Mouse (Mus musculus) cortical plate, adult 2 months (tissue): ENCODE data around the gene Sytl3. TPM values are rescaled to one million over a fixed set of nuclear protein-coding genes. Genes with fewer than 3 reads are reported as not detected.

Experiments
- H3K27ac ChIP-seq: fragments of 200-500 bp; 2 replicates; pipeline ENCODE4 v1.5.1; 2012; ENCODE audit warnings: low read length, control low read depth, inconsistent platforms; ENCODE audit not compliant: insufficient read depth
- H3K4me1 ChIP-seq: fragments of 200-500 bp; 2 replicates; pipeline ENCODE4 v1.6.1; 2011; ENCODE audit warnings: low read length; ENCODE audit not compliant: control insufficient read depth, insufficient read depth
- H3K4me3 ChIP-seq: fragments of 200-500 bp; 2 replicates; pipeline ENCODE4 v1.5.1; 2011; ENCODE audit warnings: mild to moderate bottlenecking, low read length, control low read depth; ENCODE audit not compliant: insufficient read depth
- CTCF ChIP-seq: fragments of 200-500 bp; IDR thresholded peaks from 2 replicates; pipeline ENCODE4 v1.5.1; 2011; ENCODE audit warnings: mild to moderate bottlenecking, control low read depth, low read length; ENCODE audit not compliant: insufficient read depth; ENCODE audit errors: extremely low read depth
- POLR2A ChIP-seq: fragments of 200-500 bp; IDR thresholded peaks from 2 replicates; pipeline ENCODE4 v1.6.1; 2011; ENCODE audit warnings: mild to moderate bottlenecking, low read length, control low read depth; ENCODE audit not compliant: insufficient read depth; ENCODE audit errors: extremely low read depth
- polyA plus RNA-seq: library from polyadenylated mRNA; depleted of rRNA; stranded (reverse); fragments of >200 nt; gene quantifications from 2 replicates; pipeline ENCODE4 v1.2.3, GENCODE M21; 2012

The Sytl3 gene
- polyA plus RNA-seq, 1 experiment, result 0.13 TPM

DNA sequence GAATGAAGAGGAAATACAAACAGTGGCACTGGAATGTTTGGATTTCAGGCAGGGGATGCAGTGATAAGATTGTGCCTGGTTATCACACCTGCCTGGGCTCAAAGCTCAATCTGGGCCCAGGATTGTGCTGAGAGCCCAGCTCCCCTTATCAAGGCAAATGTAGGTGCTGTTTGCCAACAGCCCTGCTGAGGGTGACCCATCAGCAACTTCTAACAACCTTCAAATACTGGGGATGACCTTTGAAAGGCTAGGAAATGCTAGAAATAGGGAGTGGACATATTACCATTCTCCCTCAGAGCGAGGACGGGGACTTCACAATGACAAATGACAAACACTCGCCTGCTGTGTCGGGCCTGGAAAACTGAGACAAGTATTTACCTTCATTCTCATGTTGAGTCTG lies 107.9 kb downstream of the Sytl3 start:
- Histone ChIP-seq H3K4me1 (no peaks in the 10 kb centered on the region), H3K27ac (no peak overlapping the region), H3K4me3 (no peak overlapping the region)
- TF ChIP-seq CTCF, result no peak
- TF ChIP-seq POLR2A, result no peak

DNA sequence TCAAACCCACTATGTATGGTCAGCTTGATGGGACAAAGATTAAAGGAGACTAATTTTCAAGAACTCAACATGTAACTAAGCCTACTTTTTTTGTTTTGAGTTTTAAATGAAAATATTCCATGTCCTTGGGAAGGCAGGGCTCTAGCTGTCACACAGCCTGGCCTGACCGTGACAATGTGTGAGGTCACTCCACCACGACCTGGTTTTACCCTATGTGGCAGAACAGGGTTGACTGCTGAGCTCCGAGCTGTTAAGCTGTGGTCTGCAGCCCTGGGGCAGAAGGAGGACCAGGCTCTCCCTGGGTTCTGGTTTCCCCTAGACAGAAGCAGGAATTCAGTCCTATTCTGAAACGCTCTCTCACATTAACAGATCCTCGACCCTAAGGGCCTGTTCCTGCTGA lies 108.9 kb downstream of the Sytl3 start:
- Histone ChIP-seq H3K27ac (no peak overlapping the region), H3K4me1 (no peaks in the 10 kb centered on the region), H3K4me3 (no peak overlapping the region)
- TF ChIP-seq POLR2A (no peak), CTCF (no peak)

DNA sequence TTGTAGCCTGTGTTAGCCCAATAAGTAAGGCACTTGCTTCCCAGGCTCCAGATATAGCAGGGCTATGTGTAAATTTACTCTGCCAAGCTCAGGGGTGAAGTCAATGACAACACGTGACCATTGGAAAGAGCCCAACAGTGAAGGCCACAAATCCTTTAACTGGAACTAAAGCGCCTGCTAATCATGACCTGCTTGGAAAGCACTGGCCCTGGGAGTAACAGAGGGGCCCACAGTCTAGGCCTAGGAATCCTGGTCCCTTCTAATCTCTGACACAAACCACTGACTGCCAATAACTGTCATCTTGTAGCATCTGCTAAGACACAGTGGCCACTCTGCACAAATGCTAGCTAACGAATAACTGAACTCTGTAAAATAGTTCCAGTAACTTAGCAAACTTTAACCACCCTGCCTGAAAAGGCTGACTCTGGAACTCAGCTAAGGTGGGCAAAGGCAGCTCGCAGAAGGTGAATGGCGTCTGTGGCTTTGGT lies 109.5 kb downstream of the Sytl3 start:
- Histone ChIP-seq H3K4me3 (no peak overlapping the region), H3K4me1 (no peaks in the 10 kb centered on the region), H3K27ac (no peak overlapping the region)
- TF ChIP-seq CTCF (no peak), POLR2A (no peak)

DNA sequence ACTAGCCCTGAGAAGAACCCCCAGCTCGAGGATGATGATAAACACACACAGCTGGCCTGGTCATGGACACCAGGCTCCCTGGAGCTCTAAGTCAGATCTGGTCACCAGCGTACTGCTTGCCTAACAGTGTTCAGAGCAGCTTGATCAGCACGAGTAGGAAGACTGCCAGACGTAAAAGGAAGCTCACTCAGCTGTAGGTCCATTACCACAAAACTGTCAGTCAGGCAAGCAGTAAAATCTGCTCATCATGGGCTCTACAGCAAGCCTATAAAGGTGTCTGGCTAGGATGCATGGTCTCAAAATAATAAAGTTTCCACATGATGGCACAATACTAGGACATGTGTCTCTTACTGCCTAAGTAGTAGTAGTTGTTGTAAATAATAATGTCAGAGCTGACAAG lies 110.7 kb downstream of the Sytl3 start:
- H3K4me1 ChIP-seq, result no peaks in the 10 kb centered on the region
- H3K27ac ChIP-seq, result no peak overlapping the region
- TF ChIP-seq POLR2A, result no peak
- no peak for TF ChIP-seq CTCF
- no peak overlapping the region for H3K4me3 ChIP-seq

DNA sequence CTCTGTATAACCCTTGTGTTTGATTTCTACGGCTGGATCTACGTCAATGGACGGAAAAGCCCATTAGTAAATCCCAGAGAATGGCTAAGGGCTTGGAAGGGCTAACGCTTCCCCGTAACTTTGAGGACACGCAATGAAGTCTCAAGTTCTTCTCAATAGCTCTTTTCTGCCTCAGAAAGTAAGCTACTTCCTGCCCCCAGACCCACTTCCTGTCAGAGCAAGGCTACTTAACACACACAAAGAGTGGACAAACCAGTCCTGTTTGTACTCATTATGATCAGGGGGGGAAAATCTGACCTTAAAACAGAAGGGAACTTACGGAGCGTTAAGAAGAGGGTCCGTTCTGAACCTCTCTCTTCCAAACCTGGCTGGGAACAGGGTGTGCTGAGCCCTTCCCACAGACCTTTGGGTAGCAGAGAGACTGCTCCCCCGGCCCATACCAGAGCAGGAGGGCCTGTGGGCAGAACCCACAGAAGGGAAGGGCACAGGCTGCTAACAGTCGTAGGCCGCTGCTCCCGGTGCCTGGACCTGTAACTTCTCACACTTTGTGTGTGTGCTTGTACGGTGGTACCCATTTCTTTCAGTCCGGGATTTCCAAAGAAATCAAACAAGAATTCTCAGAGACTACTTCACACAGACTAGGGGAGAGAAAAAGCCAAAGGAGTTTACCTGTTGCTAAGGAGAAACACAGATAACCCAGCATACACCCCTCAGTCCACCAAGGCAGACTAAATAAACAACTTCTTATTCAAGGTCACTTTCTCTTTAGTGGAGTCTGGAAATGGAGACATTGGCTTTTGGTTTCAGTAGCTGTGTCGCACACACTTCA lies 113.0 kb downstream of the Sytl3 start:
- no peak overlapping the region for H3K4me3 ChIP-seq
- no peaks in the 10 kb centered on the region for H3K4me1 ChIP-seq
- H3K27ac ChIP-seq, result no peak overlapping the region
- TF ChIP-seq CTCF, result no peak

DNA sequence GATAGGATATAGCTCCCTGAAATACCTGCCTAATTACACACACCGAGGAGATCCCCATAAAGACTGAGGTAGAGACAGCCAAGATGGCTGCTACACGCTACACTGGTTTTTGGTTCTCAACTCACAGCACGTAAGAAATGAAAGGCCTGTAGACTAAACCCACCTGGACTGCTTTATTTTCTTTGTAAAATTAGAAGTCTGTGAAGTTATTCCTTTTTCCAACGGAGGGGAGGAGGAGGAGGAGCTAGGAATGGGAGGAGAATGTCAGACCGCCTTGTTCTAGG lies 113.5 kb downstream of the Sytl3 start:
- Histone ChIP-seq H3K27ac (no peak overlapping the region), H3K4me1 (no peaks in the 10 kb centered on the region), H3K4me3 (no peak overlapping the region)
- TF ChIP-seq POLR2A (no peak), CTCF (no peak)

DNA sequence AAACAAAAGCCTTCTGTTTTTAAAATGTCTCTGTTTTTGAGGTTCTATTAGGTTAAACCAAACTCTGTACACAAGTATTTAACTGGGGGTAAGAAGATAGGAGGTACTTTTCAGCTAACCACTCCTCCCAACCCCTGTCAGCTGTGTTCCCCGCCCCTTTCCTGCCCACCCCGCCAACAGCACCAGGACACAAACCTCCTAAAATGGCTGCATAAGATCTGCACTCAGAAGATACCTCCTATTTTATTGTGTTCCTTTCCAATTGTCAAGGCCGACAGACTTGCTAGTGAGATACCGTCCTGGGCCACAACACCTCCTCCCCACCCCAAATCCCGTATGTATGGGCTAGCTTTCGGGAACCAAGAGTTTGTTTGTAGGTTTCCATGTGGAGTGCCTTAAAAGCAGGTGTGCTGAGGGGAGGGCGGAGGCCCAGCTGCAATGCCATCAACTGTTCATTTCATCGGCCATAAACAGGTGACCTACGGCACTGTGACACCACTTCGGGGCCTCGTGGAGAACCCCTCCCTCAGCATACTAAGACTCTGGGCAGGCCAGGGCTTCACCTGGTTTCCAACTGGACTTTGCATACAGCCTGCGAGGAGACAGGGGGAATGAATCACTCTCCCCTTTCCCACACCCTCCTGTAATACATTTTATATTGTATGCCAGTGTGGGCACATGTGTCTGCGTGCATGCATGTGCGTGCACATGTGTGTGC lies 114.5 kb downstream of the Sytl3 start:
- H3K27ac ChIP-seq, result no peak overlapping the region
- no peak overlapping the region for H3K4me3 ChIP-seq
- TF ChIP-seq CTCF (no peak), POLR2A (no peak)
- H3K4me1 ChIP-seq, result no peaks in the 10 kb centered on the region

DNA sequence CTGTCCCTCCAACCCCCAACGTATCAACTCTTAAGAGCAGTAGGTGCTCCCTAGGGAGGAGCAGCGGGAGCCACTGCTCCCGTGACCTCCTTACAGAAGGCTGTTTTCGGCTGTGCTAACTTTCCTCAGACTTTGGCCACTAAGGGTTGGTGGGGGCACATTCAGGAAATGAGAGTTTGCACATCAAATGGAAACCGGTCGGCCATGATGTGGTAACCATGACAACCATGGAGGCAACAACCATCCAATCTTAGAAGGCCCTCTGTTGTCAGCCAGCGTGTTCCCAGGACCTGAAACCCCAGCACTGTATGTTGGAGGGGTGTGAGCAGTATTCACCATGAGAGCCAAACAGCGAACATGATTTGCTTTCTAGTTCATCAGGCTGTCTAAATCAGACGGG lies 116.3 kb downstream of the Sytl3 start:
- H3K4me1 ChIP-seq, result no peaks in the 10 kb centered on the region
- no peak overlapping the region for H3K4me3 ChIP-seq
- no peak overlapping the region for H3K27ac ChIP-seq
- TF ChIP-seq CTCF (no peak), POLR2A (no peak)

DNA sequence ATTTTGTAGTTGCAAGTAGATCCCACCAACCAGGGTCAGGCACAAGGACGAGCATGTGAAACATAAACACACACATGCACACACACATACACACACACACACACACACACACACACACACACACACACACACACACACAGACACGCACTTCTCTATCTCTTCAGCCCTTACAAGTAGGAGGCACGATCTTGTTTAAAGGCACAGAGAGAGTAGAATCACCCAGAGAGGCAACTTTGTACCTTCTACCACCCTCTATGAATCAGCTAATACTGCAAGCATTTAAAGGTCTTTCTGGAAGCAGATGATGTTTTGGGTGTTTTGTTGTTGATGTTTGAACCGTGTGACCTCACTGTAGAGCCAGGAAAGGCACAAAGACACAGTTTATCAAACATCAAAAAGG lies 116.8 kb downstream of the Sytl3 start:
- Histone ChIP-seq H3K27ac (no peak overlapping the region), H3K4me1 (no peaks in the 10 kb centered on the region), H3K4me3 (no peak overlapping the region)
- TF ChIP-seq POLR2A (no peak), CTCF (no peak)

DNA sequence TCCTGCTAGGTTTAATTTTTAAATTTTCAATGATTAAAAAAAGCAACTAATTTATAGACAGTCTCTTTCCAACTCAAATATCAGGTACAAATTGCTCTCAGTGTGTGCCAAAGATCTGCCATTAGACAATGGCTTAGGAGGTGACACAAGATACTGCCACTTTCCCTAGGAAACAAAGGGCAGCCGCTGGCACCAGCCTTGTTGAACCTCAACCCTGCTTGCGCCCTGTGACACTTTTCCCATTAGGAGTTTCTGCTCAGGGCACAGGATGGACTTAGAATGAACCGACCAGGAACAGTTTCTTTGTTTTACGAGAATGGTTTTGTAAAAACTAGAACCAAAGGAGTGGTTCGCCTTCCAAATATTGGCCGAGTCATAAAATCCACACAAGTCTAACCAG lies 117.2 kb downstream of the Sytl3 start:
- Histone ChIP-seq H3K27ac (no peak overlapping the region), H3K4me3 (no peak overlapping the region), H3K4me1 (no peaks in the 10 kb centered on the region)
- TF ChIP-seq POLR2A, result no peak
- no peak for TF ChIP-seq CTCF
